Mouse (Mus musculus): ENCODE data around the gene Unc119. TPM values are rescaled to one million over a fixed set of nuclear protein-coding genes. Genes with fewer than 3 reads are reported as not detected.
A peak's percentile ranks its signal among the peaks of the same experiment; 100 is the strongest.

The Unc119 gene
- total and polyA plus RNA-seq, 2 experiments from 2014 or later, result 79.6 to 141 TPM

DNA sequence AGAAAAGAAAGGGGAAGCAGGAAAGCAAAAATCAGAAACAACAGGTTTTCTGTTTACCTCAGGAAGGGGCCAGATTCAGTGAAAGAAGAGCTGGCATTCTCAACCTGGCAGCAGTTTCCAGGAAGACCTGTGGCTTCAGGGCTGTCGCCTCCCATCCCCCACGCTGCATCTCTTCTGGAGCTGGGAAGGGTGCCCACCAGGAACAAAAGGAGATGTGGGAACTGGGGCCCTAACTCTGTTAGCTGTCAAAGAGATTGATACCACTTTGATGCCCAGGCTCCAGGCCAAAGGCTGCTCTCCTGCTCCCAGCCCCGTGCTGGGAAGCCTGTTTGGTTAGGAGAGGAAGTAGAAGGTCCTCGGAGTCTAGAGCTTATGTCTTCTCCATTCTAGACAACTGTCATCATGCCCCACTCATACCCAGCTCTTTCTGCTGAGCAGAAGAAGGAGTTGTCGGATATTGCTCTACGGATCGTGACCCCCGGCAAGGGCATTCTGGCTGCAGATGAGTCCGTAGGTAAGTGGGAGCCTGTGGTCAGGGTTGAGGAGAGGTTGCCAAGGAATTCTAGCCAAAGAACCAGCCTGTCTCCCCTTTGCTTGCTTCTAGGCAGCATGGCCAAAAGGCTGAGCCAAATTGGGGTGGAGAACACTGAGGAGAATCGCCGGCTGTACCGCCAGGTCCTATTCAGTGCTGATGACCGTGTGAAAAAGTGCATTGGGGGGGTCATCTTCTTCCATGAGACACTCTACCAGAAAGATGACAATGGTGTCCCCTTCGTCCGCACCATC, 19.1 kb upstream of the Unc119 start:
- H3K4me1 ChIP-seq (ENCODE audit: insufficient read depth, low read length), result peaks cover 6% of the 10 kb centered on the region; the same call in 1 of the 2 replicates
- WGBS, result 79% methylated on average over 15 of the region's 15 CpGs
- ATAC-seq (ENCODE audit: low FRiP score), result no peak
- 0 out of 2 replicates have a peak, but pooled peaks cover 2% of the 10 kb centered on the region for H3K36me3 ChIP-seq (ENCODE audit: insufficient read depth, low read length)
- peak overlapping the region; percentile 5; the same call in 1 of the 2 replicates for H3K4me3 ChIP-seq (ENCODE audit: low read depth, low read length)
- peak overlapping the region; percentile 36 for H3K4me2 ChIP-seq (ENCODE audit: low read depth, low read length, poor library complexity, severe bottlenecking)
- no peak overlapping the region for H3K9ac ChIP-seq (replicated peaks; ENCODE audit: low read length, poor library complexity, severe bottlenecking)
- H3K27ac ChIP-seq (ENCODE audit: low read depth, low read length), result peak overlapping the region; percentile 76; the same call in 1 of the 2 replicates
- no peaks in the 10 kb centered on the region for H3K27me3 ChIP-seq (ENCODE audit: insufficient read depth, low read length)
- H3K9me3 ChIP-seq (ENCODE audit: low read length), result no peaks in the 10 kb centered on the region
- peak; percentile 78 for DNase-seq (ENCODE audit: low spot score)
- no peak for TF ChIP-seq CTCF (IDR thresholded peaks at IDR 0.05)

DNA sequence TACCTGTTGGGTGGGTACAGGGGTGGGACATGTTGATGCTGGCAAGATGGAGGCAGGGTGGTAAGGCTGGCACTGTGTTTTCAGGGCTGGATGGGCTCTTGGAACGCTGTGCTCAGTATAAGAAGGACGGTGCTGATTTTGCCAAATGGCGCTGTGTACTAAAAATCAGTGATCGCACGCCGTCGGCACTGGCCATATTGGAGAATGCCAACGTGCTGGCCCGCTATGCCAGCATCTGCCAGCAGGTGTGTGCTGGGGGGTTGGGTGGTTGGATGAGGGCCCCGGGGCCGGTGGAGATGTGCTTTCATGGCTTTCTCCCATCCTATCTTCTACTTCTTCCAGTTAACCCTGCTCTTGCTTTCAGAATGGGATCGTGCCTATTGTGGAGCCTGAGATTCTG, 18.3 kb upstream of the Unc119 start:
- Histone ChIP-seq H3K27ac (ENCODE audit: low read depth, low read length) (no peak overlapping the region), H3K4me2 (ENCODE audit: low read depth, low read length, poor library complexity, severe bottlenecking) (peak overlapping the region; percentile 36), H3K9ac (replicated peaks; ENCODE audit: low read length, poor library complexity, severe bottlenecking) (no peak overlapping the region), H3K36me3 (ENCODE audit: insufficient read depth, low read length) (0 out of 2 replicates have a peak, but pooled peaks cover 2% of the 10 kb centered on the region), H3K4me3 (ENCODE audit: low read depth, low read length) (0 out of 2 replicates have a peak overlapping the region, but pooled peaks have one; percentile 5), H3K4me1 (ENCODE audit: insufficient read depth, low read length) (peaks cover 8% of the 10 kb centered on the region; the same call in 1 of the 2 replicates), H3K9me3 (ENCODE audit: low read length) (no peaks in the 10 kb centered on the region), H3K27me3 (ENCODE audit: insufficient read depth, low read length) (no peaks in the 10 kb centered on the region)
- no peak for DNase-seq (ENCODE audit: low spot score)
- TF ChIP-seq CTCF (IDR thresholded peaks at IDR 0.05), result peak; percentile 11; the same call in 1 of the 2 replicates
- 89% methylated on average over 12 of the region's 12 CpGs for WGBS
- no peak for ATAC-seq (ENCODE audit: low FRiP score)

DNA sequence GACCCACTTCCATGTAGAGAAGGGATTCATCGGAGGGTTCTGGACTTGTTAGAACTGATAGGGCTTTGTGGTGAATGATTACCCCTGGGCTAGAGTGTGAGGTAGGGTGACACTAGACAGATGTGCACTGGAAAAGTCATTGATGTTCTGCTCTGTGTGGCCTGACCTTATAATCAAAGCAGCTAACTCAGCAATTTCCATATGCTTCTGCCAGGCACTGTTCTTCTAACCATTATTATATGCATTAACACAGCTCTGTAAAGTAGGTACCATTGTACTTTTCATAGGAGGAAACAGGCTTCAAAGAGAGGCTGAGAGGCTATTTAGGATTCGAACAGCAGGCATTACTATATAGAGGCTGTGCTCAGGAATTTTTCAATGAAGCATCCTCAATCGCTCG, 16.1 kb upstream of the Unc119 start:
- no peak for TF ChIP-seq CTCF (IDR thresholded peaks at IDR 0.05)
- WGBS, result 94% methylated on average over 4 of the region's 4 CpGs

DNA sequence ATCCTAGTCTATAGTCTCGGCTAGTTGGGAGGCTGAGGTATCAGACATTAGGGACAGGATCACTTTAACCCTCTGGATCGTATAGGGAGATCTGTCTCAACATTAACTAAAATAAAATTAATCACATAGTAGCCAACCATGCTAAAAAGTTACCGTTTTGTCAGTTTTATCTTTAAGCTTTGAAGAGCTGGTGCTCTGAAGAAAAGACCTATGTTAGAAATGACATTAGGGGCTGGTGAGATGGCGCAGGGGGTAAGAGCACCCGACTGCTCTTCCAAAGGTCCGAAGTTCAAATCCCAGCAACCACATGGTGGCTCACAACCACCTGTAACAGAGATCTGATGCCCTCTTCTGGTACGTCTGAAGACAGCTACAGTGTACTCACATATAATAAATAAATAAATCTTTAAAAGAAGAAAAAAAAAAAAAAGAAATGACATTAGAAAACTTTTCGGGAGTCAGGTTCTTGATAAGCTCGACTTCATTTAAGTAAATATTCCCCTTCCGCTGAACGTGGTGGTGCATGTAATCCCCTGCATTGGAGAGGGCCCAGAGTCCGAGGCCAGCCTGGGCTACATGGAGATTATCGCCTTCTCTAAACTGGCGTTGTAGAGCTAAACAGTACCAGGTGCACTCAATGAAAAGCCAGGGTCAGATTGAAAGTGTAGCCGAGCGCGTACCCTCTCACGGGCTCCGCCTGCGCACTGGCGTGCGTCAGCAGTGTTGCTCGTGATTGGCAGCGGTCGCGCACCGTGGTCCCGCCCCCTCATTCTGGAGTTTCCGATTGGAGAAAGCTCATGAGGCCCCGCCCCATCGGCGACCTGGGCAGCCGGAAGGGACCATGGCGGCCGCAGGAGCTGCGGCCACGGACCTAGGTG, 15.4 kb upstream of the Unc119 start, which contains the start of gene Pigs:
Pigs (plus strand) TSS at position 782 of the 878 bp plus-strand sequence.
- peaks cover 5% of the 10 kb centered on the region; the same call in 1 of the 2 replicates for H3K4me1 ChIP-seq (ENCODE audit: insufficient read depth, low read length)
- H3K4me2 ChIP-seq (ENCODE audit: low read depth, low read length, poor library complexity, severe bottlenecking), result peak within 1 kb of the TSS; percentile 88
- H3K9ac ChIP-seq (replicated peaks; ENCODE audit: low read length, poor library complexity, severe bottlenecking), result peak within 1 kb of the TSS; percentile 79
- H3K4me3 ChIP-seq (ENCODE audit: low read depth, low read length), result peak within 1 kb of the TSS; percentile 78
- H3K36me3 ChIP-seq (ENCODE audit: insufficient read depth, low read length), result peaks cover 6% of the 10 kb centered on the region; the same call in 1 of the 2 replicates
- no peaks in the 10 kb centered on the region for H3K27me3 ChIP-seq (ENCODE audit: insufficient read depth, low read length)
- TF ChIP-seq CTCF (IDR thresholded peaks at IDR 0.05), result peak; percentile 45; the same call in 1 of the 2 replicates
- peak; percentile 95 for ATAC-seq (ENCODE audit: low FRiP score)
- H3K27ac ChIP-seq (ENCODE audit: low read depth, low read length), result no peak within 1 kb of the TSS
- WGBS, result 12% methylated on average over 37 of the region's 37 CpGs
- DNase-seq (ENCODE audit: low spot score), result peak; percentile 96
- H3K9me3 ChIP-seq (ENCODE audit: low read length), result no peaks in the 10 kb centered on the region

More for the DNA sequence above, 16.1 kb upstream of the Unc119 start:
- H3K27ac ChIP-seq (ENCODE audit: low read depth, low read length), result no peak overlapping the region
- H3K9me3 ChIP-seq (ENCODE audit: low read length), result no peaks in the 10 kb centered on the region
- peaks cover 8% of the 10 kb centered on the region; the same call in 1 of the 2 replicates for H3K4me1 ChIP-seq (ENCODE audit: insufficient read depth, low read length)
- H3K27me3 ChIP-seq (ENCODE audit: insufficient read depth, low read length), result no peaks in the 10 kb centered on the region
- 0 out of 2 replicates have a peak, but pooled peaks cover 2% of the 10 kb centered on the region for H3K36me3 ChIP-seq (ENCODE audit: insufficient read depth, low read length)
- DNase-seq (ENCODE audit: low spot score) (no peak), ATAC-seq (ENCODE audit: low FRiP score) (no peak)
- no peak overlapping the region for H3K9ac ChIP-seq (replicated peaks; ENCODE audit: low read length, poor library complexity, severe bottlenecking)
- no peak overlapping the region for H3K4me3 ChIP-seq (ENCODE audit: low read depth, low read length)
- H3K4me2 ChIP-seq (ENCODE audit: low read depth, low read length, poor library complexity, severe bottlenecking), result no peak overlapping the region

DNA sequence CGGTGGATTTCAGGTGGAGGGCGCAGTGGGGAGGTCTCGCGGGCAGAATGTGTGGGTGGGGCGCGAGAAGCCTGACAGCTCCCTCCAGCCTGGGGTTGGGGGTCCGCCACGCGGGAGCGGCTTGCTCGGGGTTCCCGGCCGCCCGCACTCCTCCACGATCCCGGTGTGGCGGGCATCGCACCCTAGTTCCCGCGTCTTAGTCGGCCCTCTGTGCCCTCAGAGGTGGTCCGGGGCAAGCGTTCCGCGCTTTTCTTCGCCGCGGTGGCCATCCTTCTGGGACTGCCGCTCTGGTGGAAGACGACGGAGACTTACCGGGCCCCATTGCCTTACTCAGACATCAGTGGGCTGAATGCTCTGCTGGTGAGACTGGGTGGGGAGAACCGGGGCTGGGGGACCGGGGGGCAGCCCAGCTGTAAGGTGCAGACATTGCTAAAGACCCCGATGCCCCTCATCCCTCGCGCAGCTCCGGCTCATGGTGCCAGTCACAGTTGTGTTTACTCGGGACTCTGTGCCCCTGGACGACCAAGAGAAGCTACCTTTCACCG, 14.7 kb upstream of the Unc119 start:
- no peaks in the 10 kb centered on the region for H3K27me3 ChIP-seq (ENCODE audit: insufficient read depth, low read length)
- peak; percentile 67 for ATAC-seq (ENCODE audit: low FRiP score)
- no peak for TF ChIP-seq CTCF (IDR thresholded peaks at IDR 0.05)
- H3K9ac ChIP-seq (replicated peaks; ENCODE audit: low read length, poor library complexity, severe bottlenecking), result peak overlapping the region; percentile 79
- H3K4me2 ChIP-seq (ENCODE audit: low read depth, low read length, poor library complexity, severe bottlenecking), result peak overlapping the region; percentile 88
- DNase-seq (ENCODE audit: low spot score), result no peak
- H3K36me3 ChIP-seq (ENCODE audit: insufficient read depth, low read length), result peaks cover 12% of the 10 kb centered on the region
- peaks cover 5% of the 10 kb centered on the region; the same call in 1 of the 2 replicates for H3K4me1 ChIP-seq (ENCODE audit: insufficient read depth, low read length)
- H3K27ac ChIP-seq (ENCODE audit: low read depth, low read length), result no peak overlapping the region
- under 1% methylated on average over 41 of the region's 41 CpGs for WGBS
- H3K9me3 ChIP-seq (ENCODE audit: low read length), result no peaks in the 10 kb centered on the region
- H3K4me3 ChIP-seq (ENCODE audit: low read depth, low read length), result peak overlapping the region; percentile 78

All from midbrain, postnatal 0 days (tissue).